Mouse (Mus musculus) liver, postnatal 0 days (tissue): ENCODE measurements around the gene Map3k7.

Source experiments
- CTCF ChIP-seq: sonication (generic); IDR thresholded peaks from 2 replicates; pipeline ENCODE4 v1.5.1; 2016; ENCODE audit warnings: antibody characterized with exemption, low read depth
- EP300 ChIP-seq: IDR thresholded peaks from 2 replicates; pipeline ENCODE4 v1.6.1; 2016; ENCODE audit warnings: antibody characterized with exemption, low read depth, mild to moderate bottlenecking

DNA sequence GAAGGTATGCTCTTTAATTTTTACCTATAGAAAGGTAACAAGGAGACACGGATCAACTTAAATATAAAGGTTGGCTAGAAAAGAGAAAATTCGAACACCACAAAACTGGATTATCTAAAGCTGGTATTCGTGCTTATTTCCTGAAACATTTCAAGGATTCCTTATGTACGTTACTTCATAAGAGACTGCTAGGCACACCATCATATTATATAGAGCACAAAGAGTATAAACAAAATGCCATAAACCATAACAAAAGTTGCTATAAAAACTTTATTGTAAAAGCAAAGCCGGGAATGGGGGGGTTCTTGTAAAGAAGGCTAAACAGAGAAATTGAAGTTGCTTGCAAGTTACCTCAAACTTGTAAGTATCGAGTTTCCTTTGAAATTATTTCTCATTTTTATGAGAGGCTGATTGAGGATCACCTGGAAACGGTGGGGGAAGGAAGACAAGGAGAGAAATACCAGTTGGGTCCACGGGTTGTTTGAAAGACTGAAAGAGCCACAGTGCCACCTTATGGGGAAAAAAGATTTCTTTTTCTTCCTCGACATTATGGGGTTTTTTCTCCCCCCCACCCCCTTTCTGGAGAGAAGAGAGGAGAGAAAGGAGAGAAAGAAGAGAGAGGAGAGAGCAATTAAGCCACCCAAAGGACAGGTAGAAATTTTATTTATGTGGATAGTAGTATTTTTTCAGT is 25.3 kb upstream of the Map3k7 start:
- TF ChIP-seq CTCF (peak; percentile 51), EP300 (no peak)
